Mouse (Mus musculus): ENCODE results near the gene Dusp14.

Dusp14 gene

DNA sequence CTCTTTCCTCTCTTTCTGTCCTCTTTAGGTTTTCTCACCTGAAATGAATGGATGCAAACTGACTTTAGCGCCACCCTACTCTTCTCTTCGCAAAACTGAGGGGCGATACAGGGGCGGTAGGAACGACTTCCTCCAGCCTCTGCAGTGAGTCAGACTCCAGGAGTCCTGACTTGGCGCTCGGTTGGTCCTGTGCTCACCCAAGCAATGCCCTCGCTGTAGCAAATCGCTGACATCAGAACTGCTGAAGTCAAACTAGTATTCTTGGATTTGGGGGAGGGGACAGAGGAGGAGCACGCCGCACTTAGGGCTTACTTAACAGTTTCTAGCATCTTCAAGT is at the start of gene Dusp14:
TSS of gene Dusp14 (minus strand) at position 228 of the 337 bp plus-strand sequence.
- no peak for DNase-seq

- no peak for DNase-seq
These were observed 48.4 kb upstream of the Dusp14 start for GRCm38 (mm10) chr11:84117431-84117830.

- DNase-seq = no peak
These were observed 47.2 kb upstream of the Dusp14 start for GRCm38 (mm10) chr11:84116221-84116620.

GRCm38 (mm10) chr11:84115646-84116045 is 46.6 kb upstream of the Dusp14 start:
- DNase-seq = no peak

- DNase-seq = no peak
These were observed 44.6 kb upstream of the Dusp14 start for GRCm38 (mm10) chr11:84113623-84114022.

GRCm38 (mm10) chr11:84107137-84107536 is 38.1 kb upstream of the Dusp14 start:
- DNase-seq = no peak

GRCm38 (mm10) chr11:84104036-84104435 is 35.0 kb upstream of the Dusp14 start:
- DNase-seq = no peak

DNA sequence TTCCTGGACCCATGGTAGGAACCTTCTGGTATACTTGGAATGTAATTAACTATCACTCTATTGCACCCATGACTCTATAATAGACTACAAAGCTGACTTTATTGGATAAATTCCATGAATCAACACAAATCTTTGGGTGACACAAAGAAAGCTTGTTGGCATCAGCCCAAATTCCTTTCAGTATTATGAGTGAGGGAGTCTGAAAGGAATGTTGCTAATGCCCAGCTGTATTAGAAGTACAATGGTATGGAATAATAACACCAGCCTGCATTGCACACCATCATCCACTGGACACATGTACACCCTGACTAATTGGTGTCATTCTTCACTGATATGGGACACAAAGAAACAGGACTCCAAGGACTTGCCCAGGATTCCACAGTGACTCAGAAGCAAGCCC is 32.1 kb upstream of the Dusp14 start:
- DNase-seq = no peak

GRCm38 (mm10) chr11:84097251-84097998 is 28.4 kb upstream of the Dusp14 start:
- DNase-seq = no peak

DNA sequence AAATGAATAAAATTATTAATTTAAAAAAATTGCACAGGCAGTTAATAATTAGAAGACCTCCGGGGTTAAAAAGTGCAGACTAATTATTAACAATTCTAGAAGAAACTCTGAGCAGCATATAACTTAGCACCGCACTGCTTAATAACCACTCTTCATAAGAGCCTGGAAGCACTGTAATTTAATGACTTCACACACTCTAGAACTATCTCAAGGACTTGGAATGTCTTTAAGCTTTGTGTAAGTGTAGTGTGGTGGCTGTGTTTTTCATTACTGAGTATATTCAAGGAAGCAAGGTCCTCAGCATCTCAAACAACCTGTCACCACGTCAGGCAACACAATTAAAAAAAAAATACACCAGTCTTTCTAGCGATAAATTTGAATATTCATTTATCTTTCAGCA is 26.0 kb upstream of the Dusp14 start:
- DNase-seq = no peak

DNA sequence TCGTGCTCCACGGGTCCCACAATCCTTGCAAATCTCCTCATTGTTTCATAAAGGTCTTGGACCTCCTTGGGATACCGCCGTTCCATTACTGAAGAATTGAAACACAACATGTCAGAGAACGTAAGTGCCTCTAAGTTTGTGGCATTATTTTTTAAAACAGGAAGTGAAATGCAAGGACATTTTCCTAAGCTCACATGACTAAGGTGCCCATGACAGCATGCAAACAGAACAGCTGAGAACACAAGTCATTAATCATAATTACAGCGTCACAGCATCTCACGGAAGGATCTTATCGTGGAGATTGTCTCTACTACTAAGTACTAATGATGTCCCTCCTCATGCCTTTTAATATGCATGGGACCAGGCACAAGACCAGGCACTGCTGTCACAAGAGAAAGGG is 21.5 kb upstream of the Dusp14 start:
- DNase-seq = no peak

- no peak for DNase-seq
These were observed 12.8 kb upstream of the Dusp14 start for GRCm38 (mm10) chr11:84081901-84082300.

- DNase-seq = no peak
These were observed 11.3 kb upstream of the Dusp14 start for GRCm38 (mm10) chr11:84080327-84080726.

GRCm38 (mm10) chr11:84079887-84080286 is 10.8 kb upstream of the Dusp14 start:
- DNase-seq = no peak

DNA sequence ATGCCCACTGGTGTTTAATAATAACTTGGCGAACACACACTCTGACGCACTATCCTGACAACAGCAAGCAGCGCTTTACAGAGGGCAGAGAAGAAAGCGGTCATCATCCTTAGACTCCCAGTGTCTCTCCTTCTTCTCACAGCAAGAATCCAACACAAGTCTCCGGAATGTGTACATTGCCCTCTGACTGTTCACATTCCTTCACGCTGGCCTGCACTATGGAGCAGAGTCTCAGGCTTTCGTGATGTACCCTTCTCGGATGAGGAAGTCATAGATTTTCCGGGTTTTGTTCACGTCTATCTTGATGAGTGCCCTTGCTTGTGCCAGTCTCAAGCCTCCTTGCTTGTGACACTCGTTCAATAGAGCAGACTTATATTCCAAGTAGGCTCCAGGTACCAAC is 10.3 kb upstream of the Dusp14 start:
- DNase-seq = no peak

- no peak for DNase-seq
These were observed 9.5 kb upstream of the Dusp14 start for GRCm38 (mm10) chr11:84078601-84079000.

DNA sequence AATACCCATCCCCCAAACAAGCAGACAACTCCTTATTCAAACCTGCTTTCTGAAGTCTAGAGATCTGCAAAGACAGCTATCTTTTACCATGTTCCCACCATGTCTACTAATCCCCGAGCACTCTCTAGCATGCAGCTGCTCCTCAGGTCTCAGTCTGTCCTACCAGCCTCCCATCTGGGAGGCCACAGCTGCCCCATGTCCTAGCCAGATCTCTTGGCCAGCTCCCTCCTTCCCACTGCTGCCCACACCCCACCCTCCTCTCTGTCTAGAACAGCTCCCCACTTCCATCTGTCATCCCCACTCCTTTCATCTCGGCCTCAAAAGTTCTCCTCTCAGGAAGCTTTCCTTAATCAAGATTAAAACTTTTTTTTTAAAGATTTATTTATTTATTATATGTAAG is 7.9 kb upstream of the Dusp14 start:
- no peak for DNase-seq

DNA sequence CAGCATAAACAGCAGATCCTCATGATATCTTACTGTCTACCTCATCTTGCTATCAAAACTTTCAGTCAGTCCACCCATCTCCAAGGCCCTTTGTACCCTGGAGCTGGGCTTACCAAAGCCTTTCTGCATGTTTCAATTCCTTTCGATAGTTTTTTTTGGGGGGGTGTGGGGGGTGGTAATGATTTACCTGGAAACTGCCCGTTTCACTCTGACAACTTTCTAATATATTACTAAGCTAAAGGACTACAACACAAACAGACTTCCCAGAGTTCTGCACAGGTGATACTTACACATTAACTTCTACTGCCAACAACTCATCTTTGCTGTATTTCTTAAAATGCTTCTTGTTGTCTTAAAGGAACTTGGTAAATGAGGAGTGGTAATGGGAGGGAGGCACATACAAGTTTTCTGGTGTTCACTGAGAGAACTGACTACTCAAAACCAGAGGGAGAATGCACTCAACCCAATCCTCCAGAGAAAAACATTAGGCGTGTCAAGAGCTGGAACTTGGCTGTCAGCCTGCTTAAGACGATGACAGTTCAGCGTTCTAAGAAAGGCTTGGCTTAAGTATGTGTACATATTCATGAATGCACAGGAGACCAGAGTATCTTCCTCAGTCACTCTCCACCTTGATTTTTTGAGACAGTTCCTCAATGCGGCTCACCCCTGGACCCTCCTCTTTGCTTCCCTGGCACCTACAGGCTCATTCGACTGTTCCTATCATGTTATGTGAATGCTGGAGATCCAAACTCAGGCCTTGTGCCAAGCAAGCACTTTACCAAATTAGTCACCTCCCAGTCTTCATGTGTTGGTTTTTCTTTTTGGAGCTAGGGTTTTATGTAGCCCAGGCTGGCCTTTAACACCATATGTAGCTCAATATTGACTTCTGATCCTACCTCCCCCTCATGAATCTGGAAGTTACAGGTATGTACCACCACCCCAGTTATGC is 5.0 kb upstream of the Dusp14 start:
- DNase-seq = no peak

- DNase-seq = no peak
These were observed 4.0 kb upstream of the Dusp14 start for GRCm38 (mm10) chr11:84072904-84073651.

GRCm38 (mm10) chr11:84068191-84069033 is 649 bp downstream of the Dusp14 start:
- peak; percentile 55 to 59 for DNase-seq

DNA sequence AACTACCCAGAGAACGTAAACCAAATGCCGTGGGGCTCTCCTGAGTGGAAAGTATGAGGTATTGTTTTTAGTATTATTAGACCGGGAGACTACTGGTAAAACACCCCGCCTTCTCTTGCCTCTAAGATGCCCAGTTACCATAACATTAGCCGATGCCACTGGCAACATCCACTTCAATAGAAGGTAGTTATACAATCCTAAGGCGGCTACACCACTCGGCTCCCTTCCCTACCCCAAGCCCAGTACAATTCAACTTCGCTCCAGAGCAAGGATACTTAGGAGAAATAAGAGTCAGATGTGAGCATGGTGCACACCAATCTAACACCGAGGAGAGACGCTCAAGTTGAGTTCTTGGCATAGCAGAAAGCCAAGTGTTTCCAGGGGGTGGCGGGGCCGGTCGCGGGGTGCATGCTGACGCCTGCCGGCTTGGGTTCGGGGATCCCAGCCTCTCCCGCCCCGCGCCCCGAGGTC is 1.3 kb downstream of the Dusp14 start:
- DNase-seq = no peak

All from thymus, postnatal 36 days (tissue).